Mouse (Mus musculus) frontal cortex, postnatal 10 days (tissue): ENCODE data around the gene Tbx1.

Source experiments
- DNase-seq, 2 experiments: peaks; one replicate each; pipeline ENCODE4 v3.0.0; 2022; ENCODE audit warnings: low spot score in 2 of 2, mixed read lengths in 1 of 2

Gene Tbx1

GRCm38 (mm10) chr16:18588738-18589055 lies 1.8 kb downstream of the Tbx1 start:
- no peak for DNase-seq

GRCm38 (mm10) chr16:18587847-18588737 lies 2.4 kb downstream of the Tbx1 start:
- DNase-seq, result no peak

DNA sequence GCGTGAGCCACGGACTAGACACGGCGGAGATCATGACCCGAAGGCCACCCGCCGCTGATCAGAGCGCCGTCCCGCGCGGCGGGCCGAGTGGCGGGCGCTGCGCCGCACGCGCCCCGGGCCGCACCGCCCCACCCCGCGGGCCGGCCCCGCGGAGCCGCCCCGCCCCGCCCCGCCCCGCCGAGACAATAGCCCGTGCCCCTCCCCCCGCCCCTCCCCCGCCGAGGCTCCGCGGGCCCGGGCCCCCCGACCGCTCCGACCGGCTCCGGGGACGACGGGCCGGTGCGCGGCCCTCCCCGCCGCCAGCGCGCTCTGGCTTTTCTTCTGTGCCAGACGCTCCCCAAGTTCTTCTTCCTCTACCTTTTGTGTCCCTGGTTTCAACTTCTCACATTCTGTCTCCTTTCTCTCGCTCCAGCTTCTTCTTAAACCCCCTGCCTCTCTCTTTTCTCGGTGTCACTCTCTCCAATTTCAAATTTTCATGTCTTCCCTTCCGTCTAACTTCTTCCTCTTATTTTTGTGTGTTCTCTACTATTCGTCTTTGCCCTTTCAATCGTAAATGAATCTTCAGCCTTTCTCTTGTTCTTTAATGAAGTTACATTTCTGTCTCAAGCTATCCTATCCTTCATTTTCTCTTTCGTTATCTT lies 3.4 kb downstream of the Tbx1 start:
- no peak for DNase-seq

- no peak for DNase-seq
Observed at GRCm38 (mm10) chr16:18586076-18586905, 4.2 kb downstream of the Tbx1 start.

DNA sequence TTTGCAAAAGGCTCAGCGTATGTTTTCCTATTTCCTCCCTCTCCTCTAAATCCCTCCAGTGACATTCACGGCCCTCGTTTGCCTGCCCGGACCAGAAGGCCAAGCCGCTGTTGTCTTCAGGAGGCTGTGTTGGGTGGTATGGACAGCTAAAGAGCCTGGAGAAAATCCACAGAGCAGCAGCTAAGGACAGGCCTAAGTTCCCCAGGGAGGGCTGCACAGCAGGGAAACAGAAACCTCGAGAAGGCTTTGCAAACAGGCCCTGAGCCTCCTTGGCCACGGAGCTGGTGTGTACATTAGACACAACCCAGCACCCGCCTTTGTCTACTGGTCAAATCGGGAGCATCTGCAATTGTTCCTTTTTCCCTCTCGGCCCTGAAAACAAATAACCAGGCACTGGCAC lies 4.8 kb downstream of the Tbx1 start:
- DNase-seq, result no peak

- no peak for DNase-seq
Observed at GRCm38 (mm10) chr16:18584901-18585510, 5.5 kb downstream of the Tbx1 start.

- DNase-seq, result no peak
Observed at GRCm38 (mm10) chr16:18583673-18584357, 6.7 kb downstream of the Tbx1 start.

- DNase-seq, result no peak
Observed at GRCm38 (mm10) chr16:18583169-18583568, 7.3 kb downstream of the Tbx1 start.

DNA sequence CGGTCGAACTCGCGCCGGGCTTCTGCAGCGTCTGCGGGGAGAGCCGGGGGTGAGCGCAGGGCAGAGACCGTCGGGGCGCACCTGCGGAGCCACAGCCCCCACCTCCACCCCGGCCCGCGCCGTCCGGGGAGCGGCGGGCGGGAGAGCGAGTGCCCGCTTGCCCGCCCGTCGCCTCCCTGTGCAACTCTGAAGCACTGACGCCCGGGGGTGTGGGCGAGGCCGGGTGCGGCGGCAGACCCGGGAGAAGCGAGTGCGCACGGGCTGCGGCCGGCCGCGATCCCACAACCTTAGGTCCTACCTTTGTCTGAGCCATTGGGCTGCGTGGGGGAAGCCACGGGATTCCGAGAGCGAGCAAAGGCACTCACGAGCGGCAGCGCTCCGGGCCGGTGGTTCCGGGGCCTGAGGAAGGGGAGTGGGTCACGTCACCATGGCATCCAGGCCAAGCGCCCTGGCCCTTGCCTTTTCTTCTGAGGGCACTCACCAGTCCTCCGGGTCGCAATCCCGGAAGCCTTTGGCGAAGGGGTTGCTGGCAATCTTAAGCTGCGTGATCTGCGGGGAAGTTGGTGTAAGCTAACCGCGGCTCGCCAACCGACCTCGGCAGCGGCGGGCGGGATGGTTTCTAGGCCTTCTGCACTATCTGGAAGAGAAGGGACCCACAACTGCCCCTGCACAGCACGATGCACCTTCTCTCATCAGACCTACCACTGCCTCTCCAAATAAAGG lies 7.9 kb downstream of the Tbx1 start:
- no peak for DNase-seq

- DNase-seq, result no peak
Observed at GRCm38 (mm10) chr16:18581623-18582205, 8.8 kb downstream of the Tbx1 start.

DNA sequence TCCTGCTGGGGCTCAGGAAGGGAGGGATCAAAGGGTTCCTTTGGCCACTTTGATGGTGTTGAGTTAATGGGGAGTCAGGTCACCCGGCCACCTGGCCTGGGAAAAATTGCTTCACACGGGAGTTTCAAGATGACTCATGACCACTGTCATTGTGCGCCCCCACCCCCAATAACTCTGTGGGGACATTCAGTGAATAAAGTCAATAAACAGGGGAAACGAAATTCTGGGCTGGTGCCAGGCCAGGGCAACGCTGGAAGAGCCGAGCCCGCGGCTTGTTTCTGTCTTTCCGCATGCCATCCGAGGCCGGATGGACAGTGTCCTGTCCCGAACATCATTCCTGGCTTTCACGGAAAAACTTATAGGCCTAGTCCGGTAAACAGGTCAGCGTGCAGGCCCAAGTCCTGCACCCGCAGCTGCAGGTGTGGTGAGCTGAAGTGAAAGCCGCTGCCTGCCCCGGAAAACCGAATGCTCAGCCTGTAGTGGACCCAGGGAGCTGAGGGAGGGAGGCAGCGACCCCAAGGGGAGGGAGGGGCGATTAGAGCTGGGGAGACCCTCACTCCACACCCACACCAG lies 9.3 kb downstream of the Tbx1 start:
- no peak for DNase-seq

GRCm38 (mm10) chr16:18580389-18580788 lies 10.1 kb downstream of the Tbx1 start:
- no peak for DNase-seq

DNA sequence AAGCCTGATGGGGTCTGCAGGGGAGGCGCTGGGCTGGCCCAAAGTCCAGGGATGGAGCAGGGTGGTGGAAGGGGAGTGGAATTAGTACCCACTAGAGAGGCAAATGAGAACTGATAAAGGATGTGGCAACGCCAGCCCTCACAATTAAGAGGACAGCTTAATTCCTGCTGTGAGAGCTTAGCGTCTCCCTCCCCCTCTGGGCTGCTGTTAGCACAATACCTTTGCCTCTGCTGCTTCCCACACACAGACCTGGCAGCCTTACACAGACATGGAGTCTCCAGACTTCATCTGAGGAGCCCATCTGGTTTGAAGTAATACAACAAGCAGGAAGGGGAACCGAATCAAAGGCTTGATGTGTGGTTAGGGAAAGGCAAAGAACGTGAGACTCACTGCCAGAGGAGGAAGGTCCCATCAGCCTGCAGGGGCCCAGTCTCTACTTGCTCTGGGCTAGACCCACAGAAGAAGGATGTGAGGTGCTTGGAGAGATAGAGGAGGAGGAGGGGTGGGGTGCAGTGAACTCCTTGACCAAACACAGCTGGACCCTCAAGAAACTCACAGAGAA lies 12.8 kb downstream of the Tbx1 start:
- DNase-seq, result no peak

- no peak for DNase-seq
Observed at GRCm38 (mm10) chr16:18577071-18577470, 13.4 kb downstream of the Tbx1 start.

- no peak for DNase-seq
Observed at GRCm38 (mm10) chr16:18574196-18574595, 16.3 kb downstream of the Tbx1 start.

DNA sequence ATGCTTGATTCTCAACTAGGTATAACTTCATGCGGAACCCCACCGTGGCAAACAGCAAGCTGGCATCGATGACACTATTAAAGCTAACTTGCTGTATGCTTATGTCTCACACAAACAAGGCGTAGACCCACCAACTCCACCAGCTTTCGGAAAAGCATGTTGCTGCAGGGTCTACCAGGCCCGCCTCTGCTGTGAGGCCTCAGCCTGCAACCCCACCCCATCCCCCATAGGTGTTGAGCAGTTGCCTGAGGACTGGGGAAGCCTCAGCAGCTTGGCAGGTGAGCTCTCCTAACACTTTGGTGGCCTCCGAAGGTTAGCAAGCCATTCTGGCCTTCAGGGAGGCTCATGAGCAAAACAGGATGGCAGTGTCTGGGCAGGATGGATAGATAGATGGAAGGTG lies 21.9 kb downstream of the Tbx1 start:
- DNase-seq, result no peak

DNA sequence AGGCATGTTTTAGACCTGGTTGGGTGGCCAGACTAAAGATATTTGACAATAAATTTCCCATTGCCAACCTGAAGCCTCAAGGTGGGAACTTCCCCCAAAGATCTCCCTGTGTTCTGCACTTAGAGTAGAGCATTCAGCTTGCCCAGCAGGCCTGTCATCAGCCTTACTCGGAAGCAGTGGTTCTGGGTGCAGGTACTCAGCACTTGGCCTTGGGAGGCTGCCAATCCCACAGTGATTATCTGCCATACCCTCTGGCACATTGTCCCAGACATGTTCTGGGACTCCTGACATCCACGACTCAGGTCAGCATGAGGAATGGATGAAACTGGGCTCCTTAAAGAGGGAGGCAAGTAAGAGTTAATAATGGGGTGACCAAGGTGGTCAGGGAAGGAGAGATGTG lies 26.0 kb downstream of the Tbx1 start:
- no peak for DNase-seq

- no peak for DNase-seq
Observed at GRCm38 (mm10) chr16:18556461-18556860, 34.0 kb downstream of the Tbx1 start.

DNA sequence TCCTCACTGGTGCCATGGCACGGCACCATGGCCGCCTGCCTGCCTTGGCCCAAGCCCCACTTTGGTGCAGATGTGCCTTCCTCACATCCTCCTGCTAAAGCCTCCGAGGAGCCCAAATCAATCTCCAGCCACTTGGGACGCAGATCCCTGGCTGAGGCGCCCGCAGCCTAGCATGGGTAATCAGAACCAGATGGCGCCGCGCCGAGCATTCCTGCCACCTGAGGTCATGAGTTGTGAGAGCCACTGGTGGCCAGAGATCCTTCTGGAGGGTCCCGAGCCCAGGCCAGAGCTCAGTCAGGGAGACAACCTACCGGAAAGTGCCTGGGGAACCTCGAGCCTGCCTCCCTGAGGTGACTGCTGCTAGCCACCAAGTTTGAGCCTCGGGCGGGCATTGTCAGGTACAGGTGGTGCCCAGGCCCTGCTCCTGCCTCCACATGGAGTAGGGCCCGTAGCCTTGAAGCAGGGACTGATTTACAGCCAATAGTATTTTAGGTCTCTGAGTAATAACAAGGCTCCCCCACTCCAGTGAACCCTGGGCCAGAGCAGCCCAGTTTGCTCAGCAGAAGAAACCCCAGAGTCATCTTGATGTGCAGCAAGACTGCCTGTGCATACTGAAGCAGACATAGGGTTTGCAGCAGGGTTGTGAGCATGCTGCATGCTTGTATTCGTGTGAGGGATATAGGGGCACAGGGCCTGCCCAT lies 35.1 kb downstream of the Tbx1 start:
- no peak for DNase-seq
